24 mouse cellular contexts compared by ENCODE assay signal in the genomic region with DNA sequence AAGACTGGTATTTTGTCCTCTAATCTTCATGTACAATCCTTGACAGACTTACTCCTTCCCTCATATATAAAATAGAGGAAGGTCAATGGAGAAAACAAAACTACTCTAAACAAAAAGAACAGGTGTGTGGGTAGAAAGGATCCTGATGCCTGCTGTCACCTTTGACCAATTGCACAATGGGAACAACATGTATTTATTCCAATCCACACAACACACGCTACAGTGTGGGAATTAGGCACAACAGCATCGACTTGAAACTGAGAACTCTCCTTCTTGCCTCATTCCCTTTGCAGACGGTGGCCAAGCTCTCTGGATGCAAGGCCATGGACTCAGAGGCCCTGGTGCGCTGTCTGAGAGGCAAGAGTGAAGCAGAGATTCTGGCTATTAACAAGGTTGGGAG. TPM values are rescaled to one million over a fixed set of nuclear protein-coding genes. Genes with fewer than 3 reads are reported as not detected.
DNase-seq lines count a peak whose midpoint lies in the region; ATAC-seq and TF ChIP-seq lines count a peak whose summit lies in the region.
"Had no signal": no experiment of that assay in that cellular context is flagged by ENCODE, and none has a peak within 500 bp of the region (broad histone marks: within the 10 kb centered on the region; RNA-seq: fewer than 3 reads in every experiment).

No protein-coding gene starts in this region.

- TF ChIP-seq CTCF in liver, adult 2 months (IDR thresholded peaks at IDR 0.05; ENCODE audit: low read depth, low read length) = no peak
- TF ChIP-seq CTCF in liver, postnatal 0 days (IDR thresholded peaks at IDR 0.05; ENCODE audit: low read depth) = no peak

- H3K27me3 ChIP-seq in liver, adult 2 months (ENCODE audit: control insufficient read depth, insufficient read depth, low read length) = no peaks in the 10 kb centered on the region
- no peaks in the 10 kb centered on the region for H3K27me3 ChIP-seq in liver, embryonic 11.5 days (replicated peaks; ENCODE audit: control insufficient read depth, insufficient read depth, low read length)
- H3K27me3 ChIP-seq in liver, postnatal 0 days (ENCODE audit: insufficient read depth, low read length) = no peaks in the 10 kb centered on the region
- H3K27me3 ChIP-seq in liver, embryonic 12.5 days (replicated peaks) = no peaks in the 10 kb centered on the region
- H3K27me3 ChIP-seq: CH12.LX had no signal

- no peaks in the 10 kb centered on the region for H3K9me3 ChIP-seq in liver, embryonic 11.5 days (ENCODE audit: control insufficient read depth, low read length)
- no peaks in the 10 kb centered on the region for H3K9me3 ChIP-seq in liver, postnatal 0 days (ENCODE audit: low read length)
- H3K9me3 ChIP-seq in liver, embryonic 12.5 days (replicated peaks) = no peaks in the 10 kb centered on the region
- H3K9me3 ChIP-seq: G1E had no signal

- H3K9ac ChIP-seq in liver, adult 2 months (ENCODE audit: low read depth, low read length) = no peak overlapping the region
- H3K9ac ChIP-seq in liver, embryonic 11.5 days (ENCODE audit: low read depth, low read length) = no peak overlapping the region
- no peak overlapping the region for H3K9ac ChIP-seq in liver, postnatal 0 days (replicated peaks)
- no peak overlapping the region for H3K9ac ChIP-seq in liver, embryonic 12.5 days

- ATAC-seq in liver, embryonic 11.5 days (replicated peaks; ENCODE audit: low FRiP score) = no peak
- peak; percentile 64 for ATAC-seq in liver, postnatal 0 days
- no peak for ATAC-seq in liver, embryonic 12.5 days
- ATAC-seq: activated CD4-positive, CD25-positive, alpha-beta regulatory T cell, adult 4 months; CD4-positive, CD25-positive, alpha-beta regulatory T cell, adult 4 months; Patski had no signal

- TF ChIP-seq POLR2A in liver, adult 2 months (IDR thresholded peaks at IDR 0.05; ENCODE audit: extremely low read depth, insufficient read depth, low read length) = no peak

- peaks cover 5% of the 10 kb centered on the region; the same call in 1 of the 2 replicates for H3K4me1 ChIP-seq in liver, adult 2 months (ENCODE audit: control insufficient read depth, insufficient read depth, low read length)
- H3K4me1 ChIP-seq in liver, embryonic 11.5 days (replicated peaks; ENCODE audit: control insufficient read depth, insufficient read depth, low read length) = no peaks in the 10 kb centered on the region
- H3K4me1 ChIP-seq in liver, postnatal 0 days (ENCODE audit: insufficient read depth) = no peaks in the 10 kb centered on the region
- H3K4me1 ChIP-seq in liver, embryonic 12.5 days = no peaks in the 10 kb centered on the region

- no peaks in the 10 kb centered on the region for H3K36me3 ChIP-seq in liver, adult 2 months (ENCODE audit: control insufficient read depth, insufficient read depth, low read length)
- no peaks in the 10 kb centered on the region for H3K36me3 ChIP-seq in liver, embryonic 11.5 days (ENCODE audit: control insufficient read depth, insufficient read depth, low read length)
- no peaks in the 10 kb centered on the region for H3K36me3 ChIP-seq in liver, postnatal 0 days (replicated peaks; ENCODE audit: insufficient read depth, low read length)
- no peaks in the 10 kb centered on the region for H3K36me3 ChIP-seq in liver, embryonic 12.5 days
- H3K36me3 ChIP-seq: G1E had no signal

- H3K79me2 ChIP-seq in liver, adult 2 months (ENCODE audit: control insufficient read depth, insufficient read depth, low read length) = no peaks in the 10 kb centered on the region

- DNase-seq in liver, adult 2 months (ENCODE audit: extremely low read depth, low read depth, low spot score) = peak; percentile 77
- DNase-seq in liver, embryonic 11.5 days (ENCODE audit: low spot score) = no peak
- no peak for DNase-seq in liver, postnatal 0 days
- DNase-seq: adrenal gland, adult 2 months; adrenal gland, adult 8-10 months; adrenal gland, postnatal 10 days; adrenal gland, postnatal 14 days; adrenal gland, postnatal 25 days; adrenal gland, postnatal 36 days; B cell, adult 2 months; cerebellum, adult 11 months; cerebellum, adult 11-12 months; cerebellum, adult 18-20 months had no signal

- no peak overlapping the region for H3K4me2 ChIP-seq in liver, embryonic 11.5 days
- H3K4me2 ChIP-seq in liver, postnatal 0 days (ENCODE audit: low read depth, low read length) = no peak overlapping the region
- H3K4me2 ChIP-seq in liver, embryonic 12.5 days = no peak overlapping the region

- H3K4me3 ChIP-seq in liver, adult 2 months (ENCODE audit: insufficient read depth, low read depth, low read length) = no peak overlapping the region
- no peak overlapping the region for H3K4me3 ChIP-seq in liver, embryonic 11.5 days (ENCODE audit: low read depth, low read length)
- H3K4me3 ChIP-seq in liver, postnatal 0 days (ENCODE audit: low read depth, low read length) = no peak overlapping the region
- H3K4me3 ChIP-seq in liver, embryonic 12.5 days = no peak overlapping the region

- 0 out of 2 replicates have a peak, but pooled peaks have one; percentile 29 for TF ChIP-seq EP300 in liver, postnatal 0 days (IDR thresholded peaks at IDR 0.05; ENCODE audit: low read depth)

- no peak overlapping the region for H3K27ac ChIP-seq in liver, adult 2 months (replicated peaks; ENCODE audit: insufficient read depth, low read depth, low read length)
- no peak overlapping the region for H3K27ac ChIP-seq in liver, embryonic 11.5 days (ENCODE audit: low read depth, low read length)
- no peak overlapping the region for H3K27ac ChIP-seq in liver, postnatal 0 days (ENCODE audit: low read depth)
- H3K27ac ChIP-seq in liver, embryonic 12.5 days = no peak overlapping the region

- 33% methylated on average over 4 of the region's 4 CpGs for WGBS in liver, adult 2 months
- 66% methylated on average over 4 of the region's 4 CpGs for WGBS in liver, embryonic 11.5 days
- 69% methylated on average over 4 of the region's 4 CpGs for WGBS in liver, postnatal 0 days (ENCODE audit: insufficient replicate concordance)
- 45% methylated on average over 4 of the region's 4 CpGs for WGBS in liver, embryonic 12.5 days (ENCODE audit: insufficient replicate concordance)

RNA-seq across cellular contexts. Expression of gene Ces2a, which starts 27.3 kb away (rescaled TPM):
- total RNA-seq in liver, adult 2 months (2014; rRNA removed) = 551 and 915 TPM in 2 replicates
- polyA plus RNA-seq in liver, adult 2 months (2012; rRNA removed) = 242 and 580 TPM in 2 replicates
- polyA plus RNA-seq in liver, embryonic 11.5 days (2014; fragmentation: Nextera tagmentation; extraction: Ambion mirVana) = 2.0 and 2.3 TPM in 2 replicates
- 150 and 159 TPM in 2 replicates for polyA plus RNA-seq in liver, postnatal 0 days (2015; fragmentation: Nextera tagmentation; extraction: Ambion mirVana)
- polyA plus RNA-seq in liver, embryonic 12.5 days (2016; fragmentation: Nextera tagmentation; extraction: Ambion mirVana) = 2.7 and 3.7 TPM in 2 replicates
- total RNA-seq: adrenal gland, adult 18-20 months; adrenal gland, postnatal 25 days; adrenal gland, postnatal 36 days; CH12.LX; ES-E14; G1E; MEL had no signal
- polyA plus RNA-seq: activated CD4-positive, CD25-positive, alpha-beta regulatory T cell, adult 4 months; brain, embryonic 14.5 days; C2C12; G1E; Patski had no signal

Comparison
In these comparisons a context has a peak if more than half of its experiments do, and no peak if none do; other contexts are left out.
1. RNA of gene Ces2a, which starts 27.3 kb away (polyA plus RNA-seq): 242 to 580 TPM in liver, adult 2 months and 150 to 159 TPM in liver, postnatal 0 days; 2.7 to 3.7 TPM in liver, embryonic 12.5 days and 2.0 to 2.3 TPM in liver, embryonic 11.5 days; every median in the first group is over 10 times any median in the second.